Mouse (Mus musculus) stomach, embryonic 14.5 days (tissue): ENCODE results near the gene Ccdc194. TPM values are rescaled to one million over a fixed set of nuclear protein-coding genes. Genes with fewer than 3 reads are reported as not detected.
A peak's percentile ranks its signal among the peaks of the same experiment; 100 is the strongest.

Experiments used
- ATAC-seq: fragments of 200-750 bp; cut with Nextera tagmentation; 2 replicates; pipeline ENCODE4 v1.8.0; 2017; ENCODE audit warnings: low read depth, moderate TSS enrichment; ENCODE audit not compliant: insufficient number of reproducible peaks, insufficient read depth, low FRiP score
- H3K27ac ChIP-seq: fragments of 300-500 bp; sonication (generic); 2 replicates; pipeline ENCODE4 v1.5.1; 2014; ENCODE audit warnings: mild to moderate bottlenecking, low read length, moderate library complexity, mixed read lengths
- H3K27me3 ChIP-seq: fragments of 300-500 bp; sonication (generic); 2 replicates; pipeline ENCODE4 v1.6.1; 2014; ENCODE audit warnings: low read length, control low read depth, mixed read lengths; ENCODE audit not compliant: control insufficient read depth, insufficient read depth
- H3K36me3 ChIP-seq: fragments of 300-500 bp; sonication (generic); 2 replicates; pipeline ENCODE4 v1.6.1; 2014; ENCODE audit warnings: mild to moderate bottlenecking, control low read depth, low read length, moderate library complexity, mixed read lengths; ENCODE audit not compliant: control insufficient read depth, insufficient read depth
- H3K4me1 ChIP-seq: fragments of 300-500 bp; sonication (generic); 2 replicates; pipeline ENCODE4 v1.6.1; 2014; ENCODE audit warnings: low read length, control low read depth, mixed read lengths; ENCODE audit not compliant: control insufficient read depth, insufficient read depth
- H3K4me2 ChIP-seq: fragments of 300-500 bp; sonication (generic); replicated peaks from 2 replicates; pipeline ENCODE4 v1.6.1; 2014; ENCODE audit warnings: low read depth, low read length, control low read depth
- H3K4me3 ChIP-seq: fragments of 300-500 bp; sonication (generic); 2 replicates; pipeline ENCODE4 v1.5.1; 2014; ENCODE audit warnings: low read depth, low read length, control low read depth
- H3K9ac ChIP-seq: fragments of 300-500 bp; sonication (generic); replicated peaks from 2 replicates; pipeline ENCODE4 v1.6.1; 2014; ENCODE audit warnings: low read depth, mild to moderate bottlenecking, control low read depth, low read length, moderate library complexity, mixed read lengths
- H3K9me3 ChIP-seq: fragments of 300-500 bp; sonication (generic); 2 replicates; pipeline ENCODE4 v1.6.1; 2016; ENCODE audit warnings: low read depth, low read length, control low read depth; ENCODE audit not compliant: control insufficient read depth
- WGBS: fragments of 180-500 bp; shearing (Covaris S2); extraction: QIAGEN DNeasy Blood & Tissue Kit; methylation state at CpG from one replicate; pipeline ENCODE4 v1.1.7; 2014; 5-methylcytosine and 5-hydroxymethylcytosine counted together
- polyA plus RNA-seq: library from polyadenylated mRNA; unstranded; fragments of >200 nt; fragmentation: Nextera tagmentation; extraction: Ambion mirVana; gene quantifications from 2 replicates; pipeline ENCODE4 v1.2.1, GENCODE M21; 2014

Ccdc194 gene
- polyA plus RNA-seq, 1 experiment from 2014 or later: 0.58 TPM

DNA sequence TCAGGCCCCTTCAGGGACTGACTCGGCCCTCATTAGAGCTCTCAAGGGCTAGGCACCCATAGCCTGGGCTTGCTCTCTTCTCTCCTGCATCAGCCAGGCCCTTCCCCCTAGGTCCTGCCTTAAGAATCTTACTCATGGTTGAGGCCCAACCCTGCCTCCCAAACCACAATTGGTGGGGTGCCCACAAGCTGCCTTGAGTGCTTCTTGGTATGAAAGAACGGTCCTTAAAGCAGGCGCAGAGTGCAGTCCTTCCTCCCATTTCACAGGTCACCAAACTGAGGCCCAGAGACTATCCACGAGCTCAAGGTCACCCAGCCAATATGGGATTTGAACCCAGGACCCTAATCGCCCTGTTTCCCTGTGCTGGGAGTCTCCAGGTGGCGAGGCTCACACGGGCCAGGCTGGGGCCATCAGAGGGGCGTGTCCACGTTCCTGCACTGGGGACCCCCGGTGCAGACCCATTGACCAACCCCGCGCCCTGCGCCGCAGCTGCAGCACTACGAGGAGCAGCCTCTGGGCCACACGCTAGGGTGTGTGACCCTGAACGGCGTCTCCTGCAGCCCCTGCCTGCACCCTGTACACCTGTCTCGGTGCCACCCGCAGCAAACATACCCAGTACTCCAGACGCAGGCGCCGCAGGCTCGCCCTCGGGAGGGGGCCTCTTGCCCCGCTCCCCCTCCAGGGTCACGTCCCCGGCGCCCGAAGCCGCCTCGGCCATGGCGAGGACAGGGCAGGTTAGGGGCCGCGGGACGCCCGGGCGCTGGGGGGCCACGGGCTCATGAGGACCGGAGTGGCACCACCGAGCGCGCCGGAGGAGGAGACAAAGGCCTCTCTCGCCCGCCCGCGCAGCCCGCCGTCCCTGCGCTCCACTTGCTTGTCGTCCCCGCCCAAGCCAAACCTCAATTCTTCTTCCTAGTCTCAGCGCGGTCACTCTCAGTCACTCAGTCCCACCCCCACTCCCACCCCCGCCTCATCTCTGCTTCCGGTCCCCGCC, 40.1 kb downstream of the Ccdc194 start, which contains the start of gene Ano8:
TSS of gene Ano8 (minus strand) at position 822 of the 994 bp plus-strand sequence.
- H3K27ac ChIP-seq: peak within 1 kb of the TSS; percentile 69
- 5% methylated on average over 53 of the region's 58 CpGs for WGBS
- peaks cover 10% of the 10 kb centered on the region; the same call in 1 of the 2 replicates for H3K36me3 ChIP-seq
- H3K9me3 ChIP-seq: no peaks in the 10 kb centered on the region
- H3K27me3 ChIP-seq: no peaks in the 10 kb centered on the region
- H3K4me2 ChIP-seq: peak within 1 kb of the TSS; percentile 96
- H3K4me1 ChIP-seq: peaks cover 18% of the 10 kb centered on the region
- ATAC-seq: peak; percentile 68
- peak within 1 kb of the TSS; percentile 74 for H3K9ac ChIP-seq
- peak within 1 kb of the TSS; percentile 76 for H3K4me3 ChIP-seq

- WGBS: 94% methylated on average over 19 of the region's 19 CpGs
- peaks cover 11% of the 10 kb centered on the region; the same call in 1 of the 2 replicates for H3K36me3 ChIP-seq
- H3K4me3 ChIP-seq: peak overlapping the region; percentile 76; the same call in 1 of the 2 replicates
- H3K27me3 ChIP-seq: no peaks in the 10 kb centered on the region
- no peaks in the 10 kb centered on the region for H3K9me3 ChIP-seq
- no peak overlapping the region for H3K9ac ChIP-seq
- peak overlapping the region; percentile 96 for H3K4me2 ChIP-seq
- H3K4me1 ChIP-seq: peaks cover 16% of the 10 kb centered on the region
- no peak overlapping the region for H3K27ac ChIP-seq
- ATAC-seq: no peak
These were observed 40.8 kb downstream of the Ccdc194 start for GRCm38 (mm10) chr8:71484736-71485135.

GRCm38 (mm10) chr8:71483932-71484331, 41.6 kb downstream of the Ccdc194 start:
- Histone ChIP-seq H3K36me3 (peaks cover 16% of the 10 kb centered on the region; the same call in 1 of the 2 replicates), H3K27ac (no peak overlapping the region), H3K4me3 (no peak overlapping the region), H3K9ac (no peak overlapping the region), H3K4me2 (no peak overlapping the region), H3K27me3 (no peaks in the 10 kb centered on the region), H3K4me1 (peaks cover 8% of the 10 kb centered on the region; the same call in 1 of the 2 replicates), H3K9me3 (no peaks in the 10 kb centered on the region)
- WGBS: 54% methylated on average over 8 of the region's 8 CpGs
- no peak for ATAC-seq

DNA sequence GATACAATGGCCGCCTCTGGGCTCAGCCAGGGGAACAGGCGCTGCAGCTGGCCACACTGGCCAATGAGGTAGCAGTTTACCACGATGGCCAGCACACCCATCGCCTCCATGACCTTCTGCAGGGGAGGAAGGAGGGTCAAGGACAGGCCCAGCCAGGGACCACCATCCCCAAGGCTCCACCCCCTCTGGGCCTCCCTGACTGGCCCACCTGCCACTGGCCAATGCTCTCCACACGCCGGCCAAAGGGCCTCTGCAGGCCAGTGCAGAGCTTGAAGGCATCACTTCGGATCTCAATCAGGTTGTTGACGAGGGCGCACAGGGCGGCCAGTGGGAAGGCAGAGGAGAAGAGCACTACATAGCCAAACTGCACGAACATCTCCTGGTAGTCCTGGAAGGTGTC, 46.6 kb downstream of the Ccdc194 start:
- ATAC-seq: no peak
- H3K27me3 ChIP-seq: no peaks in the 10 kb centered on the region
- H3K4me2 ChIP-seq: no peak overlapping the region
- H3K4me1 ChIP-seq: no peaks in the 10 kb centered on the region
- no peak overlapping the region for H3K4me3 ChIP-seq
- WGBS: 91% methylated on average over 11 of the region's 11 CpGs
- no peaks in the 10 kb centered on the region for H3K9me3 ChIP-seq
- no peak overlapping the region for H3K27ac ChIP-seq
- H3K36me3 ChIP-seq: peaks cover 29% of the 10 kb centered on the region; the same call in 1 of the 2 replicates
- H3K9ac ChIP-seq: no peak overlapping the region

DNA sequence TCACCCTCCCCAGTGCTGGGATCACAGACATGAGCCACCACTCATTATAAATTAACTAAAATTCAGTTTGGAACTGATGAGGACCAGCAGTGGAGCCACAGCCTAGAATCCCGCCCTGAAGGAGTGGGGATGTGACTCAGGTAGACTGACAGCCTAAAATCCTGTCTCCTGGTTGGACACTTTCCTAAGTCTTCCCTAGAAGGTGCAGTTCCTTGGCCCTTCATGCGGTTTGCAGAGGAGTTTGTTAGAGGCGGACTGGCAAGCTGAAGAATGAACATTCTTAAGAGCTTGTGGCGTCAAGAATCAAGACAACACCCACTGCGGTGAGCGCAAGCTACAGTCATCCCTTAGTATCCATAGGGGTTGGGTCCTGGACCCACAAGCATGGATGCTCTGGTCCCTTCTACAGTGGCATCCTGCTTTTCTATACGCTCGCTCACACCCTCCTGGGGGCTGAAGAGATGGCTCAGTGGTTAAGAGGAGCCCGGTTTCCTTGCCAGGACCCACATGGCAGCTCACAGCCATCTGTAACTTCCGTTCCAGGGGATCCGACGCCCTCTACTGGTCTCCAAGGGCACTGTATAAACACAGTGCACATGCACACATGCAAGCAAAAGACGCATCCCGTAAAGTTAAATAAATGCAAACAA, 48.2 kb downstream of the Ccdc194 start:
- 0 out of 2 replicates have a peak overlapping the region, but pooled peaks have one; percentile 52 for H3K9ac ChIP-seq
- 53% methylated on average over 14 of the region's 14 CpGs for WGBS
- H3K27ac ChIP-seq: no peak overlapping the region
- no peaks in the 10 kb centered on the region for H3K9me3 ChIP-seq
- no peaks in the 10 kb centered on the region for H3K27me3 ChIP-seq
- peak overlapping the region; percentile 62 for H3K4me2 ChIP-seq
- peaks cover 44% of the 10 kb centered on the region for H3K36me3 ChIP-seq
- no peak for ATAC-seq
- no peaks in the 10 kb centered on the region for H3K4me1 ChIP-seq
- H3K4me3 ChIP-seq: peak overlapping the region; percentile 57; the same call in 1 of the 2 replicates

GRCm38 (mm10) chr8:71476099-71476940, 49.2 kb downstream of the Ccdc194 start:
- Histone ChIP-seq H3K4me3 (peak overlapping the region; percentile 57), H3K36me3 (peaks cover 49% of the 10 kb centered on the region), H3K27ac (peak overlapping the region; percentile 79), H3K4me1 (no peaks in the 10 kb centered on the region), H3K4me2 (peak overlapping the region; percentile 62), H3K9ac (peak overlapping the region; percentile 52), H3K9me3 (no peaks in the 10 kb centered on the region), H3K27me3 (no peaks in the 10 kb centered on the region)
- WGBS: under 1% methylated on average over 103 of the region's 121 CpGs
- peak; percentile 69 for ATAC-seq

DNA sequence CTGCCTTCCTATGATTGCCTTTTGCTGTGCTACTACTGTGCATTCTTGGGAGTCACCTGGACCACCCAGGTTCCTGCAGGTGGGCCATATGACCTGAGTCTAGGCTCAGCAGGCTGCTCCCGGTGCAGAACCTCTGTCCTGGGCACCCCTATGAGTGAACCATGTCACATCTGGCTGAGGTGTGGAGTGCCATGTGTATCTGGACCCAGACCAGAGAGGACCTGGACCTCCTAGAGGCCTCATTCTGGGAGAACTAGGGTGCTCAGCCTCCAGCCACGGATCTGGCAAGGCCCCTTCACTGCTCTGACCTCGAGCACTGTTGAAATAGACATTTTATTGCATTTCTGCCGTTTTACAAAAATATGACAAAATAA, 49.8 kb downstream of the Ccdc194 start:
- 16% methylated on average over 4 of the region's 4 CpGs for WGBS
- H3K36me3 ChIP-seq: peaks cover 46% of the 10 kb centered on the region
- no peaks in the 10 kb centered on the region for H3K4me1 ChIP-seq
- H3K27me3 ChIP-seq: no peaks in the 10 kb centered on the region
- H3K9me3 ChIP-seq: no peaks in the 10 kb centered on the region
- no peak for ATAC-seq
- peak overlapping the region; percentile 62 for H3K4me2 ChIP-seq
- peak overlapping the region; percentile 57 for H3K4me3 ChIP-seq
- H3K9ac ChIP-seq: peak overlapping the region; percentile 52; the same call in 1 of the 2 replicates
- peak overlapping the region; percentile 79; the same call in 1 of the 2 replicates for H3K27ac ChIP-seq
